Comparison of ENCODE assay signal across 8 mouse cellular contexts in the genomic region with DNA sequence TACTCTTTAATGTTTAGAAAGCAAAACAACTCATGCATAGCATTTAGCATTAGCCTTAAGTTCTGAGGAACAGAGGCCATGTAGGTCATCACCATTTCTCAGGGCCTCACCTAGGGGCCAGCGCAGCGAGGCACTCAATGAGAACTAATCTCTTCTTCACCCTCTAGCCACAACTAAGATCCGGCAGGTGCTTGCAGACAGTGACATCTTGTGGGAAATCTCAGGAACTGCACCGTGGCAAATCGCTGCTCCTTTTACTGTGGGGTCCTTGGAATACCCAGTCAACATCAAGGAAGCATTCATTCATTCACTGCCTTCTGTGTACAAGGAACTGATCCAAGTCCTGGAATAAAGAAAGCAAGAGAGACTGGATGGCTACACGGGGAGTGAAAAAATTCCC. TPM values are rescaled to one million over a fixed set of nuclear protein-coding genes. Genes with fewer than 3 reads are reported as not detected.
A peak's percentile ranks its signal among the peaks of the same experiment; 100 is the strongest.
DNase-seq lines count a peak whose midpoint lies in the region; ATAC-seq lines count a peak whose summit lies in the region.

No protein-coding gene starts in this region.

- no peak overlapping the region for H3K4me2 ChIP-seq in liver, embryonic 13.5 days
- H3K4me2 ChIP-seq in neural tube, embryonic 14.5 days (ENCODE audit: low read depth, low read length), result no peak overlapping the region

- WGBS in liver, embryonic 13.5 days (ENCODE audit: insufficient replicate concordance), result 4% methylated on average over 6 of the region's 6 CpGs
- 2% methylated on average over 6 of the region's 6 CpGs for WGBS in neural tube, embryonic 14.5 days

- H3K27ac ChIP-seq in liver, embryonic 13.5 days, result no peak overlapping the region
- no peak overlapping the region for H3K27ac ChIP-seq in neural tube, embryonic 14.5 days (ENCODE audit: low read depth, low read length)

- DNase-seq in urinary bladder, postnatal 14 days (ENCODE audit: low spot score), result peak; percentile 61
- no peak for DNase-seq in urinary bladder, postnatal 10 days (ENCODE audit: low spot score)
- DNase-seq in cerebellum, adult 8-10 months, result peak; percentile 77
- DNase-seq in kidney, adult 9 months, result peak; percentile 76
- peak; percentile 24 for DNase-seq in liver, embryonic 13.5 days
- DNase-seq in testis, postnatal 14 days (ENCODE audit: low spot score), result peak; percentile 36

- 0 out of 2 replicates have a peak, but pooled peaks have one; percentile 32 for ATAC-seq in frontal cortex, adult (ENCODE audit: low TSS enrichment)
- no peak for ATAC-seq in liver, embryonic 13.5 days (ENCODE audit: low read depth)
- ATAC-seq in neural tube, embryonic 14.5 days (ENCODE audit: low read depth), result peak; percentile 44; the same call in 1 of the 2 replicates

- H3K9ac ChIP-seq in liver, embryonic 13.5 days, result no peak overlapping the region
- no peak overlapping the region for H3K9ac ChIP-seq in neural tube, embryonic 14.5 days (replicated peaks; ENCODE audit: low read depth, low read length)

- no peaks in the 10 kb centered on the region for H3K9me3 ChIP-seq in liver, embryonic 13.5 days (replicated peaks)
- no peaks in the 10 kb centered on the region for H3K9me3 ChIP-seq in neural tube, embryonic 14.5 days (ENCODE audit: control insufficient read depth, low read length)

- H3K36me3 ChIP-seq in liver, embryonic 13.5 days, result no peaks in the 10 kb centered on the region
- no peaks in the 10 kb centered on the region for H3K36me3 ChIP-seq in neural tube, embryonic 14.5 days (ENCODE audit: control insufficient read depth, insufficient read depth, low read length)

- H3K27me3 ChIP-seq in liver, embryonic 13.5 days, result peaks cover 68% of the 10 kb centered on the region
- H3K27me3 ChIP-seq in neural tube, embryonic 14.5 days (ENCODE audit: control insufficient read depth, insufficient read depth, low read length), result peaks cover 15% of the 10 kb centered on the region

- H3K4me1 ChIP-seq in liver, embryonic 13.5 days (replicated peaks), result peaks cover 7% of the 10 kb centered on the region
- peaks cover 7% of the 10 kb centered on the region; the same call in 1 of the 2 replicates for H3K4me1 ChIP-seq in neural tube, embryonic 14.5 days (ENCODE audit: control insufficient read depth, insufficient read depth, low read length)

- H3K4me3 ChIP-seq in liver, embryonic 13.5 days (replicated peaks), result no peak overlapping the region
- no peak overlapping the region for H3K4me3 ChIP-seq in neural tube, embryonic 14.5 days (ENCODE audit: low read depth, low read length)

RNA-seq across cellular contexts. Expression of gene Epop, which starts 7.1 kb away (rescaled TPM):
- polyA plus RNA-seq in liver, embryonic 13.5 days (2015; fragmentation: Nextera tagmentation; extraction: Ambion mirVana), result 0.65 and 0.69 TPM in 2 replicates
- 1.5 and 2.4 TPM in 2 replicates for polyA plus RNA-seq in neural tube, embryonic 14.5 days (2014; fragmentation: Nextera tagmentation; extraction: Ambion mirVana)

RNA-seq across cellular contexts. Expression of gene Mllt6, which starts 40.8 kb away (rescaled TPM):
- polyA plus RNA-seq in liver, embryonic 13.5 days (2015; fragmentation: Nextera tagmentation; extraction: Ambion mirVana), result 0.17 and 0.23 TPM in 2 replicates
- polyA plus RNA-seq in neural tube, embryonic 14.5 days (2014; fragmentation: Nextera tagmentation; extraction: Ambion mirVana), result 4.7 and 5.1 TPM in 2 replicates

RNA-seq across cellular contexts. Expression of gene Srcin1, which starts 46.5 kb away (rescaled TPM):
- 0.01 TPM in 1 of 2 replicates, not detected in the other for polyA plus RNA-seq in liver, embryonic 13.5 days (2015; fragmentation: Nextera tagmentation; extraction: Ambion mirVana)
- polyA plus RNA-seq in neural tube, embryonic 14.5 days (2014; fragmentation: Nextera tagmentation; extraction: Ambion mirVana), result 7.6 and 8.1 TPM in 2 replicates
